Mouse (Mus musculus) frontal cortex, postnatal 14 days (tissue): Measurements from ENCODE around the gene Hfe.

Source experiments
- DNase-seq, 2 experiments: peaks; one replicate each; pipeline ENCODE4 v3.0.0; 2022; ENCODE audit warnings: low spot score in 2 of 2

Gene Hfe

DNA sequence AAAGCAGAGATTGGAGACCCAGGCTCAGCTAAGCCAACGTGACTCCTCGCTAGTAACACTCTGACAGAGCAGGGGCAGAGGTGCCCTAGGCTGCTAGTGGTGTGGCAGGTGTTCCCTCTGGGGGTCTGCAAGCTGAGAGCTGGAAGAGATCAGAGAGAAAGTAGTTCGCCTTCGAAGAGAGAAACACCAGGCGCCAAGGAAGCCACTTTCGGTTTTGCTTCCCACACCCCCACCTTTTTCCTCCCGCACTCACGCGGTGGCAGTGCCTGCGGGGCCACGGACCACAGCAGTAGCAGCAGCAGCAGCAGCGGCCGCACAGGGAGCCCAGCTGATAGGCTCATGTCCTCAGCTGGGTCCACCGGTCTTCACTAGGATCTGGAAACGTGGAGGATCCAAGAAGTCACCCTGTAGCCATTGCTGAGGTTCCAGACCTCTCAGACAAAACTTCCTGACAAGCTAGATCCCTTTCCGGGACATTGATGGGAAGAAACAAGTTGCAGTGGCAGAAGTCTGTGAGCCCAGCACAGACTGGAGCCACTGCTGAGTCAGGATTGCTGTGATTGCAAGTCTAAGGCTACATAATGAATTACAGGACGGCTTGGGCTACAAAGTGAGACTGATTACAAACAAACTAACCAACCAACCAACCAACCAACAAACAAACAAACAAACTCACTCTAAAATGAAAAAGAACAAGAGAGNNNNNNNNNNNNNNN is at the start of gene Hfe:
Gene Hfe (minus strand): TSS at position 481 of the 716 bp plus-strand sequence.
- DNase-seq: peak in 1 of 2 experiments; percentile 18

DNA sequence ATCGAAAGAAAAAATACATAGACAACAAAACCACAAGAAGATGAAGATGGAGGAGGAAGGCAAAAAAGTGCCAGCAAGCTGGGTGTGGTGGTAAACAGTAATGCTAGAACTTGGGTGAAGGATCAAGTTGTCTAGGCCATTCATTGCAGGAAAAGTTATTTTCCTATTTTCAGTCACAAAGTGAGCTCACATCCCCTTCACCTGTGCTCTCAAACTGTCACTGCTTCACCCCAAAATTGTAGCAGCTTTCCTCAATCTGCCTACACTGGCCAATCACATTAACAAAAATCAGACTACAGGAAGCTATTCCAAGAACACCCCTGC is 49.2 kb upstream of the Hfe start:
- no peak for DNase-seq

DNA sequence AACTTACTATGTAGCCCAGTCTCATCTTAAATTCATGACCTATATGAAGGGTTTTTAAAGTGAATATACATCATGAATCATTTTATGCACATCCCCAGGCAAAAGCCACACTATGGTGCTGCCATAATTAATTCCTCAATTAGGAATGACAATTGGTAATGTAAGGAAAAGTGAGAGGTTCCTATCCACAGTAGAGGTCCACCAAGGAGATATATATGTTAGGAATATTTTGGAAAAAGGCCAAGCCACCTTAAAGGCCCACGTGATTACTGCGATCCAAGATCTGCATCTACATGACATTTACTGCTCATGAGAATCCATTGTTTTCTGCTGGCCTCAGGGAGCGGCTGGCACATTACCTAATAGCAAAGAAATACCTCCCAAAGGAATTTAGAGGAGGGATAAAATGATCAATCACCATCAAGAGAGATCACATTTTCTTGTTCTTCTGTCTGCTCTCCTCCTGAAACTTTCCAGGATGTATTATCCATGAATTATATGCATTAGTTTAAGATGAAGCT is 48.7 kb upstream of the Hfe start:
- no peak for DNase-seq

DNA sequence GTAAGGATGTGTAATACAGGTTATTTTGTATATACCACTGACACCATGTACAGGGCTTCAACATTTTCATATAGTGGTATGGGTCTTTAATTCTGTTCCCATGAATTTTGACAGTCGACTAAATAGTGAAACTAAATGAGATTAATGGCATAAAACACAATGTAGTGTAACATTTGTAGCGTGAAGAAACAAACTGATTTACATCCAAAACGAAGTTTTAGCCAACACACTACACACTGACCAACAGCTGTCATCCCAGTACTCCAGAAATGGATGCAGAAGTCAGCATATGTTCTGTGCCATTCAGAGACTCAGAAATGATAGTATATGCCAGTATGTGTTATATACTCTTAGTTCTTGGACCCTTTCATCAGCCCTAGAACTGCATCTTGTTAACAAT is 47.3 kb upstream of the Hfe start:
- DNase-seq: no peak

DNA sequence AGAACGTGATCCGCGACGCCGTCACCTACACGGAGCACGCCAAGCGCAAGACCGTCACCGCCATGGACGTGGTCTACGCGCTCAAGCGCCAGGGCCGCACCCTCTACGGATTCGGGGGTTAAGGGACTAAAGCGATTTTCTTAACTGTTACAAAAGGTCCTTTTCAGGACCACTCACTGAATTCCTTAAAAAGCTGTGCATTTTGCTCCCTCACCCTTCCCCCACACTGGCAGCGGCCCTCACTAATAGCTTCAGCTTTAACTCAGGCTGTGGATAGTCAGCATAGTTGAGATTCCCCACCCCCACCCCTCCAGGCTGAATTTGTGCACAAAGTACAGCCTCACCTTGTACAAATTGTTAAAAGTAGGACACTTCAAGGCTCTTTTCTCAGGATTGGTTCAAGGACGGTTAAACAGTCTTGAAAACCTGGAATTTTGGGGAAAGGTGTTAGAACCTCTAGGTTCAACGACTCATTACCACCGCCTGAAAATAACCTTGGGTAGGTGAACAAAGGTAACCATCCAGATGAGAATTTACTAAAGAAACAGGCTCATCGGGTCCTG is 46.6 kb upstream of the Hfe start:
- DNase-seq: peak in 1 of 2 experiments; percentile 13

DNA sequence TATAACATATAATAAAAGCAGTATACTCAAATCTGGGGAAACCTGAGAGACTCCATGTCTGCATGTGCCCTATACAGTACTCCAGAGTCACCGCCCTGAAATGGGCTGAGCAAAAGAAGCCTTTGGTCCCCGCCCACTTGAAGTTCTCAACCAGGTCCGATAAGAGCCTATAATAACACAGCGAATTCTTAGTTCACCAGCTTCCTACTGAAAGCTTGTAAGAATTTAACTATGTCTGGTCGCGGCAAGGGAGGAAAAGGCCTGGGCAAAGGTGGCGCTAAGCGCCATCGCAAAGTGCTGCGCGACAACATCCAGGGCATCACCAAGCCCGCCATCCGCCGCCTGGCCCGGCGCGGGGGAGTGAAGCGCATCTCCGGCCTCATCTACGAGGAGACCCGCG is 46.1 kb upstream of the Hfe start, which contains the start of gene Hist1h4b:
Gene Hist1h4b (plus strand): TSS at position 224 of the 400 bp plus-strand sequence.
- DNase-seq: peak; percentile 79 to 84

DNA sequence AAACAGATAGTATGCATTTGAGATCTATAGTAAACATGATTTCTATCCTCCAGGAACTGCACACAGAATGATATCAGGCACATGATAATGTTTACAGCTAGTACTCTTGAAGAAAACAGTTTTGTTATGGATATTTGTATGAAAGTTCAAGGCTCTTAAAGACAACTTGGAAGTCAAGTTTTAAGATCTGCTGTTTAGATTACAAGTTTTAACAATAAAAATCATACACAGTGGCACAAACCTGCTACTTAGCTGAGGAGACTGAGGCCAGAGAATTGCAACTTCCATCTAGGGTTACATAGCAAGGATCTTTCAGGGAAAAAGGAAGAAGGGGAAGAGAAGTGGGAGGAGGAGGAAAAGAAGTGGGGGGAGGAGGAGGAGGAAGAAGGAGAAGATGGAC is 44.3 kb upstream of the Hfe start:
- DNase-seq: no peak

DNA sequence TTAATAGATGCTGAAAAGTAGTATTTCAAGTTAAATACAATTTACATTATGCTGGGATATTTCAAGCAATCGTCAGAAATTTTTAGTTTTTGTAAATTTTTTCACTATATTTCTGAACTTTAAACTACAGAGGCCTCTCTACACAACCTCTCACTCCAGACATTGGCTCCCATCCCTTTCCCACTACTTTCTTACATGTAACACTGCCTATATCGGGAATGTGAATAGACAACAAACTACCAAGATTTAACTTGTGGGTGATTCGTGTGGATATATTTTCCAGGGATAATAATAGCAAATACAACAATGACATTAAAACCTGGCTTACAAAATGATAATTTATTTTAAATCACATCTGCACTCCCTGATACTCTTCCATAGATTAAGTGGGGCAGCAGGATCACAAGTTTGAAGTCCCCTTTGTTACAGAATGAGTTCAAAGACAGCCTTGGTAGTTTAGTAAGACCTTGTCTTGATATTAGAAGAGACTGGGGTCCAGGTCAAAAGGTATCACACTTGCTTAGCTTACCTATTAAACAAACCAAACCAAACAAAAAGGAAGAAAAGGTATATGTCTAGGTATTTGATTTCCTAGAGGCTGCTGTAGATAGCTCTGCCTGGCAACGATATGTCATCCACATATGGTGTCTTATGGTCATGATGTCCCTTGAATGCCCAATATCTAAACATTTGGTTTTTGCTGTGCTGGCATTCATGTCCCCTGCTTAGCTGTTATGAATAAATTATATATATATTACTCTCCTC is 42.8 kb upstream of the Hfe start:
- DNase-seq: no peak

DNA sequence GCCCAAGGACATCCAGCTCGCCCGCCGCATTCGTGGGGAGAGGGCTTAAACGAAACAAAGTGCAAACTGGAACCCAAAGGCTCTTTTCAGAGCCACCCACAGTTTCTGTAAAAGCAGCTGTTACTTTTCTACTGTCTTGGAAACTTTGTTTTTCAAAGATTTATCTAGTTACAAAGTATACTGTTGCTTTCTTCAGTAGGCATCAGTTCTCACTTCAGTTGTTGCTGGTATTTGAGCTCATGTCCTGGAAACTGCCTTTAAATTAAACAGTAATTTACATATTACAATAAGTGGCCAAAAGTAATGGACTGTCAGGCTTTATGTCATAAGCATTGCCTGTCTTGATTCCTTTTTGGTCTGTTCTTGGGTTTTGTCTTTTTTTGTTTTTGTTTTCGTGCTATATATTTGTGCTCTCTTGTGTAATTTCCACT is 42.1 kb upstream of the Hfe start:
- no peak for DNase-seq

DNA sequence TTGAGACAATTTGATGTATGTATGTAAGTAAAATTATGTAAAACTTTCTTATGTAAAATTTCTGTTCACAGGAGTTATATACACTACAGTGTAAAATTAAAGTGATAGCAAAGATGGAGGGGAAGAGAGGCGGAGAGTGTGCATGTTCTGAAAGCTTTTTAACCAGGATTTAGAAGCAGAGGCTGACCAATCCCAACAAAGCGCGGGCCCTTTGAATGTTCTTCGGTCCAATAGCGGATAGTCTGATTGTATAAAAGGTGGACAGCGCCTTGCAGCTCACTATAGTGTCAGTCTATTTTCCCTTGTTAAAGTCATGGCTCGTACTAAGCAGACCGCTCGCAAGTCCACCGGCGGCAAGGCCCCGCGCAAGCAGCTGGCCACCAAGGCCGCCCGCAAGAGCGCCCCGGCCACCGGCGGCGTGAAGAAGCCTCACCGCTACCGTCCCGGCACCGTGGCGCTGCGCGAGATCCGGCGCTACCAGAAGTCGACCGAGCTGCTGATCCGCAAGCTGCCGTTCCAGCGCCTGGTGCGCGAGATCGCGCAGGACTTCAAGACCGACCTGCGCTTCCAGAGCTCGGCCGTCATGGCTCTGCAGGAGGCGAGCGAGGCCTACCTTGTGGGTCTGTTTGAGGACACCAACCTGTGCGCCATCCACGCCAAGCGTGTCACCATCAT is 41.5 kb upstream of the Hfe start, which contains the start of gene Hist1h3b:
Gene Hist1h3b (plus strand): TSS at position 201 of the 675 bp plus-strand sequence.
- DNase-seq: peak; percentile 84 to 90

DNA sequence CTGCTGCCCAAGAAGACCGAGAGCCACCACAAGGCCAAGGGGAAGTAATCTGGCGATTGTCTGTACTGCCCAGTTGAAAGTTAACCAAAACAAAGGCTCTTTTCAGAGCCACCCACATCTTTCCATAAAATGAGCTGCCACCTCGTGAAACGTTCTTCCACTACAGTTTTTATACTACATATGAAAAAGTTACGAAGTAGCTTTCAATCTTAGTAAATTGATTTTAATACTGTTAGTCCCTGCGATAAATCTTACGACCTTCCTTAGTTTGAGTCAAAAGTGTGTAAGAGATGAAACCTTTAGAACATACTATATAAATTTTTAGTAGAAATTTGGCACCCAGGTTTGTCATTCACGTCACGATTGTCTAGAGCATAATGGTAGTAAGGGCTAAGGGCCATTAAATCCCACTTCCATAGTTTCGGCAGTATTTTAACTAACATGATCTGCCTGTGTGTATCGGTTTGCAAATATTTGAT is 40.9 kb upstream of the Hfe start:
- DNase-seq: no peak

DNA sequence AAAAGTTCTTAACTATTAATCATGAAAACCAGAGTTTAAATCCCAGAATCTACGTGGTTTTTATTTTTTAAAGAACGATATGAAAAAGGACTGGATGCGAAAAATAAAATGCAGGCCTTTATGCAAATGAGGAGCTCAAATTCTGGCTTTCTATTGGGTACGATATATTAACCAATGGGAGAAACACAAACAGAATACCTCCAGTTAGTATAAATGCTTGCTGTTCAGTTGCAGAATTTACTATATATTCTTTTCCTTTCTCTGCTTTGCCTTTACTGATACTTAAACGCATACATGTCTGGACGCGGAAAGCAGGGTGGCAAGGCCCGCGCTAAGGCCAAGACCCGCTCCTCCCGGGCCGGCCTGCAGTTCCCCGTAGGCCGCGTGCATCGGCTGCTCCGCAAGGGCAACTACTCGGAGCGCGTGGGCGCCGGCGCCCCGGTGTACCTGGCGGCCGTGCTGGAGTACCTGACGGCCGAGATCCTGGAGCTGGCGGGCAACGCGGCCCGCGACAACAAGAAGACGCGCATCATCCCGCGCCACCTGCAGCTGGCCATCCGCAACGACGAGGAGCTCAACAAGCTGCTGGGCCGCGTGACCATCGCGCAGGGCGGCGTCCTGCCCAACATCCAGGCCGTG is 40.3 kb upstream of the Hfe start, which contains the start of gene Hist1h2ab:
Gene Hist1h2ab (plus strand): TSS at position 288 of the 639 bp plus-strand sequence.
- DNase-seq: peak in 1 of 2 experiments; percentile 19

DNA sequence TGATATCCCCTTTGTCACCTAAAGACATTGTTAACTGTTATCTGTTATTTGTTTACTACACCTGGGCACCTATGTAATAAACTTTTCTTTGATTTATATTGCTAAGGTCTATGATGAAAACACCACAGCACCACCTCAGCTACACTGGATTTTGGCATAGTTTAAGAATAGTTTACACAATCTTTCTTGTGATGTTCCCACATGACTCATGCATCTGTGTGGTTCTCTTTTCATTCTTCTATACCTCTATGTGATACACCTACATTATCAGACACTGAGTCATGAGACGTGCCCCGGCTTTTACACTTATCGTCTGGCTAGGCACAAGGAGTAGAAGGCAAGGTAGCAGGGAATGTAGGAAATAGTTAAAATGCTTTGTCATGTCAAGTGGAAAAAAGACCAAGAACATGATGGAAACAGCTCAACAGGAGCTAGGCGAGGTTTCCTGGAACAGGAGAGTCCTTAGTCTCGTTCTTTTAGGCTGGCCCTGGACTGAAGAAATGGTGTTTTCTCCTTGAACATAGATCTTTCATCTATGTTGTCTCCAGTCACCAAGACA is 39.0 kb upstream of the Hfe start:
- DNase-seq: no peak

DNA sequence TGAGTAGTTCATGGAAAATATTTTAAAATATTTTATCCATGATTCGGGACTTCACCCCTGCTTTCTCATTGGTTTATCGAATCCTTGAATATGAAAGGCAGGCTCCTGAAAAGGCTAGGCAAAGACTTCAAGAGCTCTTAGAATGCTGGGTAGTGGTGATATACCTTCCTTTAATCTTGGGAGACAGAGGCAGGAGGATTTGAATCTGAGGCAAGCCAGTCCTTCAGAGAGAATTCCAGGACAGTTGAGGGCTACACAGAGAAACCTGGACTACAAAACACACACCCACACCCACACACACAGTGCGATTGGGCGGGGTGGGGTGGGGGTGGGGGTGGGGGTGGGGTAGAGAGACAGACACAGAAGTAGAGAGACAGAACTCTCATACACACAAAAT is 37.2 kb upstream of the Hfe start:
- DNase-seq: no peak

DNA sequence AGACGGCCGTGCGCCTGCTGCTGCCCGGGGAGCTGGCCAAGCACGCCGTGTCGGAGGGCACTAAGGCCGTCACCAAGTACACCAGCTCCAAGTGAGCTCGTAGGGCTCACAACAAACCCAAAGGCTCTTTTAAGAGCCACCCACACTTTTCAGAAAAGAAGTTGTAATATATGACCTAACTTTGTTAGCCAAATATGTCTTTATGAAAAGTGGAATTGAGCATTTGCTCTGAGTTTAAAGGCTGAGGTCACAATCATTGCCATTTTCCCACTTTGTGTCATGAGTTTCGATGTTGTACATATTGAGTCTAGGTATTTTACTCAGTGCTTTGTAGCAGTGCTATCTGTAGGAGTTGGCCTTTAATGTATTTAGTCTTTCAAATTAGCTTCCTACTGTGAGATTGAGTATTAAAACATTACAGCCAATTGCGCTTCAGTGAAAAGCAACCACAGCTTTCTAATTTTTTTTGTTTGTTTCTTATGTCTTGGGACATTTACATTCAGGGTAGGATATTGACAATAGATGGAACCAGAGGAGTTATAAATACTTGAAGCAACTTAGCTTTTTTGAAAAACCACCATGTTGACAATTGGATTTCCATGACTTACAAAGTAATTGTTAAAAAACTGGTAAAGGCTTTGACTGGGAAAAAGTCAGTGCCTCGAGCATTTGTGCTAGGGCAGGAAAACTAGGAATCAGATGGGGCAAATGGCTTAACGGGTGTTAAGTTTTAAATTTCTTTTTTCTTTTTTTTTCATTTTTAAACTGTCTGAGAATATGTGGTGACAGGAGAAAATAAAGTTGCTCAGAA is 36.6 kb upstream of the Hfe start:
- DNase-seq: no peak

DNA sequence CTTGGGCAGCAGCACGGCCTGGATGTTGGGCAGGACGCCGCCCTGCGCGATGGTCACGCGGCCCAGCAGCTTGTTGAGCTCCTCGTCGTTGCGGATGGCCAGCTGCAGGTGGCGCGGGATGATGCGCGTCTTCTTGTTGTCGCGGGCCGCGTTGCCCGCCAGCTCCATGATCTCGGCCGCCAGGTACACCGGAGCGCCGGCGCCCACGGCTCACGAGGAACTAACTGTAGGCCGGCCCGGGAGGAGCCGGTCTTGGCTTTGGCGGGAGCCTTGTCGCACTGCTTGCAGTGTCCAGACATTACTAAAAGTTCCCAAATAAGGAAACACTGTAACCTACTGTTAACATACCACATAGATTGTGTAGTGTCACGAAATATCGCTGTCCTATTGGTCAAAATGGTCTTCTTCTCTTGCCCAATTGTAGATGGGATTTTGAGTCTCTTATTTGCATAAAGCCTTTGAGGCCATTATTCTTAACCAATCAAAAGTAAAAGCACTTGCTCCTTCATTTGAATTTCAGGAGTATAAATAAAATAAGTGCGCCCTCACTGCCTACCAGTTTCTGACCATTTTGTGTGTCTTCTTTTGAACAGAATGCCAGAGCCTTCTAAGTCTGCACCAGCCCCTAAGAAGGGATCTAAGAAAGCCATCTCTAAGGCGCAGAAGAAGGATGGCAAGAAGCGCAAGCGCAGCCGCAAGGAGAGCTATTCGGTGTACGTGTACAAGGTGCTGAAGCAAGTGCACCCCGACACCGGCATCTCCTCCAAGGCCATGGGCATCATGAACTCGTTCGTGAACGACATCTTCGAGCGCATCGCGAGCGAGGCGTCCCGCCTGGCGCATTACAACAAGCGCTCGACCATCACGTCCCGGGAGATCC is 35.8 kb upstream of the Hfe start, which contains the start of gene Hist1h2bb:
Gene Hist1h2bb (plus strand): TSS at position 534 of the 880 bp plus-strand sequence.
- peak; percentile 55 to 75 for DNase-seq

DNA sequence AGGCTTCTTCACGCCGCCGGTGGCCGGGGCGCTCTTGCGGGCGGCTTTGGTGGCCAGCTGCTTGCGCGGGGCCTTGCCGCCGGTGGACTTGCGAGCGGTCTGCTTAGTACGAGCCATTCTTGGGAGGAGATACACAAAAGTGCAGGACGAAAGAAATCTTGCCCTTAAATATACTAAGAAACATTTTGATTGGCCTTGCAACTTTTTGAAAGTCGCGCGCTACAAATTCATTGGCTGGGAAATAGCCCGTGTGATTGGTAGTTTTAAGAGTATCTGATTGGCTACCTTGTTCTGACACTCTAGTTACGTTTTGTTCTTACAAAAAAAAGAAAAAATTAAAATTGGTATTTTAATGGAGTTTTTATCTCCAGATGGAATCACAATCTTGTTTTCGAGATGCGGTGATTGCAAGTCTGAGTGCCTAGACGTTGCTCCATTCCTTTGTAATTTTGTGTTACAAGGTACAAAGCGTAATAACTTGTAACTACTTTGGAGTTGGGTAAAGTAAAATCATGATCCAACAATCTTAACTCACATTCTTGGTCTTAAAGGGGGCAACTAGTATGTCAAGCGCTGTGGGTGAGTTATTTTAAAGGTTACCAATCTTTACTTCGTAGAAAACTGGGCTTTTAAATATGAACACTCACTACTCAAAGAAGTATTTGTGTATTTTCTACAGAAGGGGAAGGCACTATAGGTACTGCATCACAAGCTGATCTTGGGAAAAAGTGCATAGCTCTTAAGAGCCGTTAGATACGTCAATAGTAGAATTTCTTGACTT is 34.9 kb upstream of the Hfe start, which contains the start of gene Hist1h3c:
Gene Hist1h3c (minus strand): TSS at position 222 of the 781 bp plus-strand sequence.
- peak; percentile 75 to 82 for DNase-seq
